Mouse (Mus musculus) embryonic facial prominence, embryonic 14.5 days (tissue): Measurements from ENCODE around the gene Cmtm1. TPM values are rescaled to one million over a fixed set of nuclear protein-coding genes. Genes with fewer than 3 reads are reported as not detected.
"Not testable (repeated sequence)": the region's sequence is repeated elsewhere in the genome, so short reads cannot be mapped to it uniquely, and the experiment has no call there.

Source experiments
- ATAC-seq: fragments of 200-750 bp; cut with Nextera tagmentation; 2 replicates; pipeline ENCODE4 v1.8.0; 2017; ENCODE audit warnings: low read depth, moderate number of reproducible peaks, moderate TSS enrichment
- DNase-seq: peaks from one replicate; pipeline ENCODE4 v3.0.0-alpha.2; 2015; ENCODE audit warnings: low spot score
- H3K27ac ChIP-seq: fragments of 300-500 bp; sonication (generic); replicated peaks from 2 replicates; pipeline ENCODE4 v1.5.1; 2014; ENCODE audit warnings: low read depth, mild to moderate bottlenecking, low read length, moderate library complexity
- H3K27me3 ChIP-seq: fragments of 300-500 bp; sonication (generic); replicated peaks from 2 replicates; pipeline ENCODE4 v1.6.1; 2014; ENCODE audit warnings: low read length; ENCODE audit not compliant: control insufficient read depth, insufficient read depth
- H3K36me3 ChIP-seq: fragments of 300-500 bp; sonication (generic); 2 replicates; pipeline ENCODE4 v1.6.1; 2014; ENCODE audit warnings: low read length, mixed read lengths; ENCODE audit not compliant: control insufficient read depth, insufficient read depth
- H3K4me1 ChIP-seq: fragments of 300-500 bp; sonication (generic); 2 replicates; pipeline ENCODE4 v1.6.1; 2014; ENCODE audit warnings: antibody characterized with exemption, low read length; ENCODE audit not compliant: control insufficient read depth, insufficient read depth
- H3K4me2 ChIP-seq: fragments of 300-500 bp; sonication (generic); 2 replicates; pipeline ENCODE4 v1.6.1; 2014; ENCODE audit warnings: low read depth, mild to moderate bottlenecking, low read length, moderate library complexity, mixed read lengths
- H3K4me3 ChIP-seq: fragments of 300-500 bp; sonication (generic); 2 replicates; pipeline ENCODE4 v1.5.1; 2014; ENCODE audit warnings: low read depth, mild to moderate bottlenecking, low read length
- H3K9ac ChIP-seq: fragments of 300-500 bp; sonication (generic); 2 replicates; pipeline ENCODE4 v1.6.1; 2014; ENCODE audit warnings: low read depth, mild to moderate bottlenecking, low read length, moderate library complexity, mixed read lengths
- H3K9me3 ChIP-seq: fragments of 300-500 bp; sonication (generic); 2 replicates; pipeline ENCODE4 v1.6.1; 2016; ENCODE audit warnings: low read length; ENCODE audit not compliant: control insufficient read depth
- WGBS: fragments of 180-500 bp; shearing (Covaris S2); extraction: QIAGEN DNeasy Blood & Tissue Kit; methylation state at CpG from one replicate; pipeline ENCODE4 v1.1.7; 2014; 5-methylcytosine and 5-hydroxymethylcytosine counted together
- polyA plus RNA-seq: library from polyadenylated mRNA; unstranded; fragments of >200 nt; fragmentation: Nextera tagmentation; extraction: Ambion mirVana; gene quantifications from 2 replicates; pipeline ENCODE4 v1.2.1, GENCODE M21; 2014

The Cmtm1 gene
- not detected in 2 replicates for polyA plus RNA-seq

DNA sequence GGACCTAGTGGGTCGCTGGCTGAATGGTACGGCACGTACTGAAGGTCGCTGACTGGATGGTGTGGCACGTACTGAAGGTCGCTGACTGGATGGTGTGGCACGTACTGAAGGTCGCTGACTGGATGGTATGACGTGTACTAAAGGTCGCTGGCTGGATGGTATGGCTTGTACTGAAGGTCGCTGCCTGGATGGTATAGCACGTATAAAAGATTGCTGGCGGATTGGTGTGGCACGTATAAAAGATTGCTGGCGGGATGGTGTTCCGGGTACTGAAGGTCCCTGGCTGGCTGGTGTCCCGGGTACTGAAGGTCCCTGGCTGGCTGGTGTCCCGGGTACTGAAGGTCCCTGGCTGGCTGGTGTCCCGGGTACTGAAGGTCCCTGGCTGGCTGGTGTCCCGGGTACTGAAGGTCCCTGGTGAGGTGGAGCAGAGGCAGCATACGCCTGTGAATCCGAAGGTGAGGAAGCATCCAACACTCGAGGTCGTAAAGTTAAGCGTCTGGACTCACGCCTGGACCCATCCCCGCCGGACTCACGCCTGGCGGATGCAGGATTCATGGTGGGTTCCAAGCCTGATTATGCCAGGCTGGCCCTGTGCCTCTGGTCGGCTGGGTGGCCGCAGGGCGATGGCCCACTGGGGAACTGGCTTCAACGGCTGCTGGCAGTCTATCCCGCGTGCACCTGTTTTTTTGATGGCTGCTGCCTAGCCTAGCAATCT is at the start of gene Cmtm1, which contains the start of gene Gm45711:
Gene Cmtm1, minus strand, starts transcription at position 705 of the 715 bp plus-strand sequence.
Gene Gm45711, minus strand, starts transcription at position 641 of the 715 bp plus-strand sequence.
- H3K4me2 ChIP-seq, H3K27me3 ChIP-seq, H3K9me3 ChIP-seq, H3K36me3 ChIP-seq, DNase-seq, H3K4me3 ChIP-seq, ATAC-seq, H3K4me1 ChIP-seq, H3K27ac ChIP-seq, H3K9ac ChIP-seq: not testable (repeated sequence)
- 88% methylated on average over 27 of the region's 36 CpGs for WGBS

DNA sequence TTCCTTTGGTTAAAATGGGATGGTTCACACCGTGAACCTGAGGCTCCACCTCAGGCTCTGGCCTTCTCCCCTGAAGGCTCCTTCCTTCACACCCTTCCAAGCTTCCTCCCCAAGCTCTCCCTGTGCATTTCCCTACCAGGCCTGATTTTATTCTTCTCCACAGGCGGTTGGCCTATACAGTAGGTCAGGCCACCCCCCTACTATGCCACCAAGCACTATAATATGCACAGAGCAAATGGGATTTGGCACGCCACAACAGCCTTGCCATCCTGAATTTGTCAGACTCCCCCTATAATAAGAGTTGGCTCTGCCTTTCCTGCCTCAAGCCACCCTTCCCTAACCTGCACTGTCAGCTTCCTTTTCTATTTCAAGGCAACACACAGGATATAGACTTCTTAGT is 48.7 kb upstream of the Cmtm1 start:
- 87% methylated on average over 3 of the region's 3 CpGs for WGBS
- no peak for ATAC-seq
- H3K9me3 ChIP-seq, result no peaks in the 10 kb centered on the region
- H3K36me3 ChIP-seq, result peaks cover 25% of the 10 kb centered on the region; the same call in 1 of the 2 replicates
- no peak overlapping the region for H3K9ac ChIP-seq
- H3K27ac ChIP-seq, result no peak overlapping the region
- H3K4me3 ChIP-seq, result no peak overlapping the region
- H3K4me1 ChIP-seq, result no peaks in the 10 kb centered on the region
- DNase-seq, result no peak
- H3K4me2 ChIP-seq, result no peak overlapping the region
- H3K27me3 ChIP-seq, result no peaks in the 10 kb centered on the region

DNA sequence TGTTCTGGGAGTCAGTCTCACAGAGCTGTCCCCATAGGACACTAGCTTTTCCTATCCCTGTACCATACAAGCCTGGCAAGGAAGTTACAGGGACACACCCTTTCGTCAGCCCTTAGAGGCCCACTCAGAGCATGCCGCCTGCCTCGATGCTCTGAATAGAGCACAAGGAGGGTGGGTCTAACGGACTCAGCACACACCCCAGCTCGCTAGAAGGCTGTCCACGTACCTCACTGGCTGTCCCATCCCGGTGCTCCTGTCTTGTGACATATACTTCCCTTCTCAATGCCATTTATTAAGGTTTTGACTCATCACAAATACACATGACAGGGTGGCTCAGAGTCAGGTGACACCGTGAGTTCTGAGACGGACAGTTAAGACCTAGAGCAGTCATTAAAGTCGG is 44.6 kb upstream of the Cmtm1 start:
- DNase-seq, result no peak
- H3K36me3 ChIP-seq, result peaks cover 29% of the 10 kb centered on the region
- no peaks in the 10 kb centered on the region for H3K27me3 ChIP-seq
- H3K4me1 ChIP-seq, result no peaks in the 10 kb centered on the region
- no peak overlapping the region for H3K9ac ChIP-seq
- no peaks in the 10 kb centered on the region for H3K9me3 ChIP-seq
- H3K27ac ChIP-seq, result no peak overlapping the region
- 96% methylated on average over 10 of the region's 10 CpGs for WGBS
- H3K4me3 ChIP-seq, result no peak overlapping the region
- ATAC-seq, result no peak
- H3K4me2 ChIP-seq, result no peak overlapping the region

DNA sequence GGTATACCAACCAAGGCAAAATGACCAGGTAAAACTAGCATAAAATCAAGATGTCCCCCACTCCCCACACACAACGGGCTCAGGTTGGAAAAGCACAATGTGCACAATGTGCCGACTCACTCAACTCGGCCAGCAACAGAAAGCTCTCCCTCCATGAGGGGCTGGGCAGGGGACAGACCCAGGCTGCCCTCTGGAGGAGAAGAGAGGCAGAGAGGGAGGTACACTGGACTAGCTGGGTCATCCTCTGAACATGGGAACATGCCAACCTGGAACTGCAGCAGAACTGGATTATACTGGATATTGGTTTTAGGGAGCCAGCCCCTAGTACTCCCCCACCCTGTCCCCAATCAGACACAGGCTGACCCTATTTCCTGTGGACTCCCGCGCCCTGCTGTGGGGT is 43.2 kb upstream of the Cmtm1 start:
- ATAC-seq, result no peak
- H3K4me2 ChIP-seq, result no peak overlapping the region
- no peaks in the 10 kb centered on the region for H3K27me3 ChIP-seq
- no peak overlapping the region for H3K9ac ChIP-seq
- 61% methylated on average over 5 of the region's 5 CpGs for WGBS
- no peaks in the 10 kb centered on the region for H3K4me1 ChIP-seq
- peaks cover 33% of the 10 kb centered on the region for H3K36me3 ChIP-seq
- H3K9me3 ChIP-seq, result no peaks in the 10 kb centered on the region
- H3K4me3 ChIP-seq, result no peak overlapping the region
- H3K27ac ChIP-seq, result no peak overlapping the region
- DNase-seq, result no peak

DNA sequence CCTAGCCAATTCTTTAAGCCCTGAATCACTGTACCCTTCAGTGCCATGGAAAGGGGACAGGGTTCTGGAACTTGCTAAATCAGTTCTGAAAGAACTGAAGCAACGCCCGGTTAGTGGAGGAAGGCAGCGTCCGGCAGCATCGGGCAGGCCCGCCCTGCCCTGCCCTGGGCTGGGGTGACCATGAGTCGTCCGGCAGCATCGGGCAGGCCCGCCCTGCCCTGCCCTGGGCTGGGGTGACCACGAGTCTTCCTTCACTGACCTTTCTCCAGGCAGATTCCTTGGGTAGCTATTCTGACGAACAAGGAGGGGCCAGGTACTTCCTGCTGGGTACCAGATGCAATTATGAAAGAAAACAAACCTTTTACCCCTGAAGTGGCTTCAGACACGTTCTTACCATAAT is 40.1 kb upstream of the Cmtm1 start:
- Histone ChIP-seq H3K27me3 (no peaks in the 10 kb centered on the region), H3K36me3 (peaks cover 44% of the 10 kb centered on the region), H3K9me3 (no peaks in the 10 kb centered on the region), H3K4me1 (no peaks in the 10 kb centered on the region), H3K9ac (no peak overlapping the region), H3K4me3 (no peak overlapping the region), H3K4me2 (no peak overlapping the region), H3K27ac (no peak overlapping the region)
- DNase-seq (no peak), ATAC-seq (no peak)
- 70% methylated on average over 13 of the region's 13 CpGs for WGBS

DNA sequence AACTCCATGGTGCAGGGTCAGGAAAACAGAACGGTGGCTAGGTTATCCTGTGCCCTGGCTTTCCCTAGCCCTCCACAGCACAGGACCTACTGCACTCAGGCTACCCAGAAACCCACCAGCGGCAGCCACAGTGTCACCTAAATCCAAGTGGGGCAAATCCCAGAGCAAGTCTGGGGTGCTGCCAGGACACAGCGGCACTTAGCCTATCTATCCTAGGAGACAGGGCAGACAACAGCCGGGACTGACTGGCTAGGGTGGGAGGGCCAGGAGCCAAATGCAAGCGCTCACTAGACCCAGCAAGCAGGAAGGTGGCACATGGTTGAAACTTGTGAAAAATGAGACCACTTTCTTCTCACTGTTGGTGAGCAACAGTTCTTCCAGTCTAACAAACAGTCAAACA is 39.0 kb upstream of the Cmtm1 start:
- no peak overlapping the region for H3K4me3 ChIP-seq
- no peak overlapping the region for H3K27ac ChIP-seq
- no peak overlapping the region for H3K4me2 ChIP-seq
- H3K4me1 ChIP-seq, result no peaks in the 10 kb centered on the region
- DNase-seq (no peak), ATAC-seq (no peak)
- no peaks in the 10 kb centered on the region for H3K9me3 ChIP-seq
- WGBS, result 82% methylated on average over 5 of the region's 5 CpGs
- H3K27me3 ChIP-seq, result no peaks in the 10 kb centered on the region
- no peak overlapping the region for H3K9ac ChIP-seq
- peaks cover 42% of the 10 kb centered on the region for H3K36me3 ChIP-seq

DNA sequence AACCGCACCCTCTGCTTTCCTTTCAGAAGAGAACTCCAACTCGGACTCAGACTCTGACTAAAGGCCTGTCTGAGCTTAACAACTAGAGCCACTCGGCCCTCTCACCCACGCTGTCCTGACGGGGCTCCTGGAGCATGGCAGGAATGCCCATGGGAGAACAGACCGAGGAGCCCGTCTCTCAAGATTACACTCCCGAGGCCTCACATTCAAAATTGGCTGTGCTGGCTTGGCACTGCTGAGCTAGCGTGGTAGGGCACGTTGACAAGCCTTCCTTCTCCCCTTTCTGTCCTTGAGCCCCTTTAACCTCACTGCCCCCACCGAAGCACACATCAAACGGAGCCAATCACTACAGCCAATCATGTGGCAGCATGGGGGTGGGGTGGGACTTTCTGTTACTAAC is 36.8 kb upstream of the Cmtm1 start:
- no peak for ATAC-seq
- Histone ChIP-seq H3K27me3 (no peaks in the 10 kb centered on the region), H3K9me3 (no peaks in the 10 kb centered on the region), H3K4me1 (0 out of 2 replicates have a peak, but pooled peaks cover 1% of the 10 kb centered on the region), H3K4me3 (no peak overlapping the region), H3K36me3 (peaks cover 37% of the 10 kb centered on the region), H3K27ac (no peak overlapping the region), H3K9ac (no peak overlapping the region), H3K4me2 (no peak overlapping the region)
- DNase-seq, result no peak
- WGBS, result 62% methylated on average over 11 of the region's 12 CpGs

DNA sequence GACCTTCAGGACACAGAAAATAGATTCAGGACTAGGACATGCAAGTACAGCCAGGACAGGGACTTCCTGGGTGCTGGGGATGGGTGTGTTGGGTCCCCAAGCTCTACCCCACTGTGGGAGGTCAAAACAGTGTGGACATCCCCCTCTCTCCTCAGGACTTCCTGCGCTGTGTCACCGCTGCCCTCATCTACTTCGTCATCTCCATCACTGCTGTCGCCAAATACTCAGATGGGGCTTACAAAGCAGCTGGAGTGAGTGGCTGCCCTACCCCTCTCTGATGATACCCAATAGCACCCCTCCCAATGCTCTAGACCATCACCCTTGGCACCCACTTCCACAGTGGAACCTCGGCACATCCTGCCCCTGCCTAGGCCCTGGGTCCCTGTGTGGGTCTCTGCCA is 34.7 kb upstream of the Cmtm1 start:
- H3K27me3 ChIP-seq, result no peaks in the 10 kb centered on the region
- H3K4me1 ChIP-seq, result peaks cover 7% of the 10 kb centered on the region; the same call in 1 of the 2 replicates
- peaks cover 37% of the 10 kb centered on the region for H3K36me3 ChIP-seq
- H3K27ac ChIP-seq, result no peak overlapping the region
- ATAC-seq (no peak), DNase-seq (no peak)
- 87% methylated on average over 4 of the region's 5 CpGs for WGBS
- H3K4me3 ChIP-seq, result no peak overlapping the region
- no peak overlapping the region for H3K9ac ChIP-seq
- H3K9me3 ChIP-seq, result no peaks in the 10 kb centered on the region
- H3K4me2 ChIP-seq, result no peak overlapping the region

DNA sequence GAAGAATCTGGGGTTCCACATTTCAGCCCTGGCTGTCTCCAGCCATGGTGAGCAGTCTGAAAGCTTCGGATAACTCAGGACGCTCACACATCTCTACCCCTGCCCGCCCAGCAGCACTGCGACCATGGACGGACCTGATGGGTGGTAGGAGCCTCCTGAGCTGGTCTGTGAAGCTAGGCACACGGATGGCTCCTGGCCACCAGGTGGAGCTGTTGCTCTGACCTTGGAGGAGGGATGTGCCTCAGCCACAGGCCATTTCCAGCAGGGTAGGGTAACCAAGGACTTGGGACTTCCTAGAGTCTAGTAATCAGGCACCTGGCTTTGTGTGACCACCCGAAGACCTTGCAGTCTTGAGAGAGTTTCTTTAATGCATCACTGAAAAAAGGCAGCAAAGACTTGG is 34.0 kb upstream of the Cmtm1 start:
- DNase-seq (peak; percentile 90), ATAC-seq (peak; percentile 36)
- Histone ChIP-seq H3K9me3 (no peaks in the 10 kb centered on the region), H3K4me3 (no peak overlapping the region), H3K36me3 (peaks cover 37% of the 10 kb centered on the region), H3K4me1 (peaks cover 11% of the 10 kb centered on the region; the same call in 1 of the 2 replicates), H3K9ac (no peak overlapping the region), H3K27ac (no peak overlapping the region), H3K27me3 (no peaks in the 10 kb centered on the region), H3K4me2 (no peak overlapping the region)
- 10% methylated on average over 7 of the region's 7 CpGs for WGBS
